Mouse (Mus musculus) ES-Bruce4 (cell line): ENCODE measurements around the gene Prame.

Experiments used
- CTCF ChIP-seq: IDR thresholded peaks from one replicate; pipeline ENCODE4 v1.8.1; 2011; ENCODE audit warnings: low read depth, low read length
- EP300 ChIP-seq: IDR thresholded peaks from 2 replicates; pipeline ENCODE4 v1.6.1; 2011; ENCODE audit warnings: low read depth, low read length; ENCODE audit not compliant: insufficient read depth
- POLR2A ChIP-seq: IDR thresholded peaks from one replicate; pipeline ENCODE4 v1.8.1; 2011; ENCODE audit warnings: low read length; ENCODE audit not compliant: insufficient read depth

GRCm38 (mm10) chrX:135576412-135576811 lies 51.1 kb downstream of the Prame start:
- TF ChIP-seq CTCF: no peak
- no peak for TF ChIP-seq POLR2A
- TF ChIP-seq EP300: no peak
